Mouse (Mus musculus) stomach, embryonic 15.5 days (tissue): ENCODE data around the gene Cbx7. TPM values are rescaled to one million over a fixed set of nuclear protein-coding genes. Genes with fewer than 3 reads are reported as not detected.
A peak's percentile ranks its signal among the peaks of the same experiment; 100 is the strongest.
"Not testable (repeated sequence)": the region's sequence is repeated elsewhere in the genome, so short reads cannot be mapped to it uniquely, and the experiment has no call there.

ENCODE experiments used
- ATAC-seq: fragments of 200-750 bp; cut with Nextera tagmentation; 2 replicates; pipeline ENCODE4 v1.8.0; 2017; ENCODE audit warnings: low read depth, moderate number of reproducible peaks, moderate TSS enrichment; ENCODE audit not compliant: insufficient read depth, low FRiP score
- H3K27ac ChIP-seq: fragments of 300-500 bp; sonication (generic); 2 replicates; pipeline ENCODE4 v1.5.1; 2015; ENCODE audit warnings: mild to moderate bottlenecking, inconsistent platforms
- H3K27me3 ChIP-seq: fragments of 300-500 bp; sonication (generic); replicated peaks from 2 replicates; pipeline ENCODE4 v1.6.1; 2015; ENCODE audit warnings: inconsistent platforms
- H3K36me3 ChIP-seq: fragments of 300-500 bp; sonication (generic); 2 replicates; pipeline ENCODE4 v1.6.1; 2015; ENCODE audit warnings: inconsistent platforms
- H3K4me1 ChIP-seq: fragments of 300-500 bp; sonication (generic); 2 replicates; pipeline ENCODE4 v1.6.1; 2015; ENCODE audit warnings: inconsistent platforms
- H3K4me2 ChIP-seq: fragments of 300-500 bp; sonication (generic); 2 replicates; pipeline ENCODE4 v1.6.1; 2015; ENCODE audit warnings: mild to moderate bottlenecking, inconsistent platforms
- H3K4me3 ChIP-seq: fragments of 300-500 bp; sonication (generic); replicated peaks from 2 replicates; pipeline ENCODE4 v1.5.1; 2015; ENCODE audit warnings: inconsistent platforms
- H3K9ac ChIP-seq: fragments of 300-500 bp; sonication (generic); 2 replicates; pipeline ENCODE4 v1.6.1; 2015; ENCODE audit warnings: inconsistent platforms
- H3K9me3 ChIP-seq: fragments of 300-500 bp; sonication (generic); 2 replicates; pipeline ENCODE4 v1.6.1; 2016; ENCODE audit warnings: inconsistent platforms
- WGBS: fragments of 180-500 bp; shearing (Covaris S2); methylation state at CpG from one replicate; pipeline ENCODE4 v1.1.7; 2015; 5-methylcytosine and 5-hydroxymethylcytosine counted together
- polyA plus RNA-seq: library from polyadenylated mRNA; unstranded; fragments of >200 nt; fragmentation: Nextera tagmentation; extraction: Ambion mirVana; gene quantifications from 2 replicates; pipeline ENCODE4 v1.2.1, GENCODE M21; 2015

Gene Cbx7
- polyA plus RNA-seq, 1 experiment from 2014 or later: 4.9 TPM

- H3K4me3 ChIP-seq: no peak overlapping the region
- no peak for ATAC-seq
- 84% methylated on average over 3 of the region's 3 CpGs for WGBS
Measured at GRCm38 (mm10) chr15:79914357-79914756, 56.6 kb downstream of the Cbx7 start.

GRCm38 (mm10) chr15:79913761-79914346 lies 57.1 kb downstream of the Cbx7 start:
- Histone ChIP-seq H3K27me3 (no peaks in the 10 kb centered on the region), H3K9me3 (no peaks in the 10 kb centered on the region), H3K9ac (no peak overlapping the region), H3K27ac (no peak overlapping the region), H3K4me1 (no peaks in the 10 kb centered on the region), H3K4me3 (no peak overlapping the region), H3K4me2 (no peak overlapping the region), H3K36me3 (no peaks in the 10 kb centered on the region)
- WGBS: 75% methylated on average over 6 of the region's 6 CpGs
- ATAC-seq: no peak

More at GRCm38 (mm10) chr15:79914357-79914756, 56.6 kb downstream of the Cbx7 start:
- H3K9me3 ChIP-seq: no peaks in the 10 kb centered on the region
- H3K4me2 ChIP-seq: no peak overlapping the region
- no peaks in the 10 kb centered on the region for H3K36me3 ChIP-seq
- no peaks in the 10 kb centered on the region for H3K27me3 ChIP-seq
- no peak overlapping the region for H3K9ac ChIP-seq
- H3K27ac ChIP-seq: no peak overlapping the region
- no peaks in the 10 kb centered on the region for H3K4me1 ChIP-seq

- H3K27me3 ChIP-seq: no peaks in the 10 kb centered on the region
- H3K9ac ChIP-seq: no peak overlapping the region
- H3K4me1 ChIP-seq: no peaks in the 10 kb centered on the region
- no peak overlapping the region for H3K27ac ChIP-seq
- no peaks in the 10 kb centered on the region for H3K9me3 ChIP-seq
- no peak for ATAC-seq
- H3K36me3 ChIP-seq: no peaks in the 10 kb centered on the region
- no peak overlapping the region for H3K4me3 ChIP-seq
- H3K4me2 ChIP-seq: no peak overlapping the region
- WGBS: 84% methylated on average over 8 of the region's 8 CpGs
Measured at GRCm38 (mm10) chr15:79911339-79911738, 59.6 kb downstream of the Cbx7 start.

GRCm38 (mm10) chr15:79910812-79911211 lies 60.1 kb downstream of the Cbx7 start:
- not testable (repeated sequence) for ATAC-seq, H3K27me3 ChIP-seq, H3K36me3 ChIP-seq, H3K9ac ChIP-seq, H3K27ac ChIP-seq, H3K4me3 ChIP-seq, H3K4me1 ChIP-seq, H3K9me3 ChIP-seq, H3K4me2 ChIP-seq
- 79% methylated on average over 1 of the region's 1 CpGs for WGBS

GRCm38 (mm10) chr15:79909006-79909405 lies 61.9 kb downstream of the Cbx7 start:
- H3K4me2 ChIP-seq, H3K27ac ChIP-seq, H3K36me3 ChIP-seq, H3K27me3 ChIP-seq, H3K9me3 ChIP-seq, H3K4me3 ChIP-seq, H3K9ac ChIP-seq, H3K4me1 ChIP-seq, ATAC-seq: not testable (repeated sequence)
- 94% methylated on average over 3 of the region's 3 CpGs for WGBS

GRCm38 (mm10) chr15:79906855-79907254 lies 64.1 kb downstream of the Cbx7 start:
- Histone ChIP-seq H3K4me3 (no peak overlapping the region), H3K4me1 (no peaks in the 10 kb centered on the region), H3K27me3 (no peaks in the 10 kb centered on the region), H3K9me3 (no peaks in the 10 kb centered on the region), H3K9ac (no peak overlapping the region), H3K36me3 (no peaks in the 10 kb centered on the region), H3K27ac (0 out of 2 replicates have a peak overlapping the region, but pooled peaks have one; percentile 24), H3K4me2 (no peak overlapping the region)
- WGBS: 39% methylated on average over 14 of the region's 14 CpGs
- peak; percentile 79 for ATAC-seq

GRCm38 (mm10) chr15:79905211-79905610 lies 65.7 kb downstream of the Cbx7 start:
- no peak overlapping the region for H3K27ac ChIP-seq
- ATAC-seq: no peak
- WGBS: 71% methylated on average over 12 of the region's 12 CpGs
- no peak overlapping the region for H3K9ac ChIP-seq
- no peaks in the 10 kb centered on the region for H3K4me1 ChIP-seq
- H3K4me3 ChIP-seq: no peak overlapping the region
- H3K36me3 ChIP-seq: no peaks in the 10 kb centered on the region
- H3K9me3 ChIP-seq: no peaks in the 10 kb centered on the region
- H3K4me2 ChIP-seq: no peak overlapping the region
- no peaks in the 10 kb centered on the region for H3K27me3 ChIP-seq

GRCm38 (mm10) chr15:79904678-79905077 lies 66.2 kb downstream of the Cbx7 start:
- not testable (repeated sequence) for H3K9ac ChIP-seq, H3K4me1 ChIP-seq, H3K9me3 ChIP-seq, H3K27me3 ChIP-seq, H3K4me3 ChIP-seq, H3K36me3 ChIP-seq, H3K4me2 ChIP-seq, ATAC-seq, H3K27ac ChIP-seq
- 80% methylated on average over 11 of the region's 11 CpGs for WGBS

GRCm38 (mm10) chr15:79903963-79904362 lies 67.0 kb downstream of the Cbx7 start:
- Histone ChIP-seq H3K9me3 (no peaks in the 10 kb centered on the region), H3K9ac (no peak overlapping the region), H3K36me3 (no peaks in the 10 kb centered on the region), H3K4me1 (no peaks in the 10 kb centered on the region), H3K4me3 (no peak overlapping the region), H3K4me2 (no peak overlapping the region), H3K27ac (no peak overlapping the region), H3K27me3 (no peaks in the 10 kb centered on the region)
- no peak for ATAC-seq

GRCm38 (mm10) chr15:79903081-79903480 lies 67.8 kb downstream of the Cbx7 start:
- not testable (repeated sequence) for H3K9me3 ChIP-seq, H3K36me3 ChIP-seq, H3K27me3 ChIP-seq, H3K9ac ChIP-seq, H3K4me3 ChIP-seq, H3K27ac ChIP-seq, H3K4me1 ChIP-seq, H3K4me2 ChIP-seq, ATAC-seq
- 94% methylated on average over 8 of the region's 8 CpGs for WGBS

- no peak for ATAC-seq
- no peak overlapping the region for H3K4me3 ChIP-seq
- no peaks in the 10 kb centered on the region for H3K27me3 ChIP-seq
- no peak overlapping the region for H3K9ac ChIP-seq
- H3K4me2 ChIP-seq: no peak overlapping the region
- H3K9me3 ChIP-seq: no peaks in the 10 kb centered on the region
- H3K36me3 ChIP-seq: no peaks in the 10 kb centered on the region
- no peaks in the 10 kb centered on the region for H3K4me1 ChIP-seq
- WGBS: 80% methylated on average over 2 of the region's 2 CpGs
- peak overlapping the region; percentile 61; the same call in 1 of the 2 replicates for H3K27ac ChIP-seq
Measured at GRCm38 (mm10) chr15:79901399-79901798, 69.5 kb downstream of the Cbx7 start.

GRCm38 (mm10) chr15:79900751-79901150 lies 70.2 kb downstream of the Cbx7 start:
- ATAC-seq: no peak
- WGBS: 74% methylated on average over 7 of the region's 7 CpGs

More at GRCm38 (mm10) chr15:79900751-79901150, 70.2 kb downstream of the Cbx7 start:
- H3K27ac ChIP-seq: peak overlapping the region; percentile 66
- H3K4me1 ChIP-seq: no peaks in the 10 kb centered on the region
- no peaks in the 10 kb centered on the region for H3K36me3 ChIP-seq
- no peak overlapping the region for H3K4me2 ChIP-seq
- no peak overlapping the region for H3K4me3 ChIP-seq
- H3K9ac ChIP-seq: no peak overlapping the region
- H3K27me3 ChIP-seq: no peaks in the 10 kb centered on the region
- no peaks in the 10 kb centered on the region for H3K9me3 ChIP-seq
